Mouse (Mus musculus) intestine, embryonic 14.5 days (tissue): ENCODE data around the gene Gsdma3. TPM values are rescaled to one million over a fixed set of nuclear protein-coding genes. Genes with fewer than 3 reads are reported as not detected.
"Not testable (repeated sequence)": the region's sequence is repeated elsewhere in the genome, so short reads cannot be mapped to it uniquely, and the experiment has no call there.

Experiments used
- ATAC-seq: fragments of 200-750 bp; cut with Nextera tagmentation; replicated peaks from 2 replicates; pipeline ENCODE4 v1.8.0; 2017; ENCODE audit warnings: low read depth, moderate number of reproducible peaks, moderate TSS enrichment, moderate library complexity; ENCODE audit not compliant: low FRiP score, low TSS enrichment
- DNase-seq: peaks from one replicate; pipeline ENCODE4 v3.0.0-alpha.2; 2018; ENCODE audit warnings: low spot score
- H3K27ac ChIP-seq: fragments of 300-500 bp; sonication (generic); 2 replicates; pipeline ENCODE4 v1.5.1; 2014; ENCODE audit warnings: low read depth, mild to moderate bottlenecking, control low read depth
- H3K27me3 ChIP-seq: fragments of 300-500 bp; sonication (generic); replicated peaks from 2 replicates; pipeline ENCODE4 v1.6.1; 2014; ENCODE audit warnings: low read length, control low read depth; ENCODE audit not compliant: control insufficient read depth, insufficient read depth
- H3K36me3 ChIP-seq: fragments of 300-500 bp; sonication (generic); 2 replicates; pipeline ENCODE4 v1.6.1; 2014; ENCODE audit warnings: low read length, control low read depth; ENCODE audit not compliant: control insufficient read depth, insufficient read depth
- H3K4me1 ChIP-seq: fragments of 300-500 bp; sonication (generic); replicated peaks from 2 replicates; pipeline ENCODE4 v1.6.1; 2014; ENCODE audit warnings: low read length, control low read depth, mixed read lengths; ENCODE audit not compliant: control insufficient read depth, insufficient read depth
- H3K4me2 ChIP-seq: fragments of 300-500 bp; sonication (generic); 2 replicates; pipeline ENCODE4 v1.6.1; 2014; ENCODE audit warnings: low read length
- H3K4me3 ChIP-seq: fragments of 300-500 bp; sonication (generic); 2 replicates; pipeline ENCODE4 v1.5.1; 2014; ENCODE audit warnings: low read depth, low read length, control low read depth, mixed read lengths
- H3K9ac ChIP-seq: fragments of 300-500 bp; sonication (generic); 2 replicates; pipeline ENCODE4 v1.6.1; 2014; ENCODE audit warnings: mild to moderate bottlenecking, low read length
- H3K9me3 ChIP-seq: fragments of 300-500 bp; sonication (generic); 2 replicates; pipeline ENCODE4 v1.6.1; 2016; ENCODE audit warnings: low read length, control low read depth; ENCODE audit not compliant: control insufficient read depth
- WGBS: fragments of 180-500 bp; shearing (Covaris S2); extraction: QIAGEN DNeasy Blood & Tissue Kit; methylation state at CpG from one replicate; pipeline ENCODE4 v1.1.7; 2014; 5-methylcytosine and 5-hydroxymethylcytosine counted together
- polyA plus RNA-seq: library from polyadenylated mRNA; unstranded; fragments of >200 nt; fragmentation: Nextera tagmentation; extraction: Ambion mirVana; gene quantifications from 2 replicates; pipeline ENCODE4 v1.2.1, GENCODE M21; 2014

Gsdma3 gene
- polyA plus RNA-seq, 1 experiment from 2014 or later: not detected

GRCm38 (mm10) chr11:98668984-98669383, 42.8 kb downstream of the Gsdma3 start:
- no peak for ATAC-seq
- Histone ChIP-seq H3K4me2 (no peak overlapping the region), H3K4me1 (0 out of 2 replicates have a peak, but pooled peaks cover 3% of the 10 kb centered on the region), H3K27me3 (peaks cover 13% of the 10 kb centered on the region), H3K9me3 (no peaks in the 10 kb centered on the region), H3K27ac (no peak overlapping the region), H3K4me3 (no peak overlapping the region), H3K36me3 (no peaks in the 10 kb centered on the region), H3K9ac (no peak overlapping the region)
- WGBS: 38% methylated on average over 2 of the region's 2 CpGs
- DNase-seq: no peak

GRCm38 (mm10) chr11:98671284-98671815, 45.2 kb downstream of the Gsdma3 start:
- 61% methylated on average over 3 of the region's 3 CpGs for WGBS

GRCm38 (mm10) chr11:98671857-98672256, 45.7 kb downstream of the Gsdma3 start:
- Histone ChIP-seq H3K9me3 (no peaks in the 10 kb centered on the region), H3K4me3 (no peak overlapping the region), H3K27ac (no peak overlapping the region), H3K27me3 (peaks cover 13% of the 10 kb centered on the region), H3K4me1 (no peaks in the 10 kb centered on the region), H3K36me3 (no peaks in the 10 kb centered on the region), H3K4me2 (no peak overlapping the region), H3K9ac (no peak overlapping the region)
- DNase-seq (no peak), ATAC-seq (no peak)
- 63% methylated on average over 5 of the region's 5 CpGs for WGBS

More at GRCm38 (mm10) chr11:98671284-98671815, 45.2 kb downstream of the Gsdma3 start:
- ATAC-seq (no peak), DNase-seq (no peak)
- Histone ChIP-seq H3K4me3 (no peak overlapping the region), H3K27me3 (peaks cover 13% of the 10 kb centered on the region), H3K36me3 (no peaks in the 10 kb centered on the region), H3K9me3 (no peaks in the 10 kb centered on the region), H3K27ac (no peak overlapping the region), H3K9ac (no peak overlapping the region), H3K4me2 (no peak overlapping the region), H3K4me1 (no peaks in the 10 kb centered on the region)

GRCm38 (mm10) chr11:98672482-98672881, 46.3 kb downstream of the Gsdma3 start:
- H3K27ac ChIP-seq: no peak overlapping the region
- no peaks in the 10 kb centered on the region for H3K9me3 ChIP-seq
- H3K9ac ChIP-seq: no peak overlapping the region
- ATAC-seq (no peak), DNase-seq (no peak)
- peaks cover 9% of the 10 kb centered on the region for H3K27me3 ChIP-seq
- no peak overlapping the region for H3K4me3 ChIP-seq
- H3K4me2 ChIP-seq: no peak overlapping the region
- no peaks in the 10 kb centered on the region for H3K4me1 ChIP-seq
- no peaks in the 10 kb centered on the region for H3K36me3 ChIP-seq
- WGBS: 86% methylated on average over 5 of the region's 5 CpGs

- H3K9ac ChIP-seq, H3K36me3 ChIP-seq, H3K4me2 ChIP-seq, H3K4me3 ChIP-seq, ATAC-seq, H3K27me3 ChIP-seq, H3K4me1 ChIP-seq, H3K9me3 ChIP-seq, H3K27ac ChIP-seq: not testable (repeated sequence)
- 10% methylated on average over 6 of the region's 7 CpGs for WGBS
- DNase-seq: peak; percentile 75
These were observed 47.0 kb downstream of the Gsdma3 start for GRCm38 (mm10) chr11:98673136-98673535.

GRCm38 (mm10) chr11:98675829-98676363, 49.7 kb downstream of the Gsdma3 start:
- WGBS: 24% methylated on average over 7 of the region's 7 CpGs
- DNase-seq (no peak), ATAC-seq (no peak)
- no peak overlapping the region for H3K27ac ChIP-seq
- H3K9ac ChIP-seq: no peak overlapping the region
- H3K4me2 ChIP-seq: no peak overlapping the region
- 0 out of 2 replicates have a peak, but pooled peaks cover 2% of the 10 kb centered on the region for H3K4me1 ChIP-seq
- H3K27me3 ChIP-seq: no peaks in the 10 kb centered on the region
- H3K9me3 ChIP-seq: no peaks in the 10 kb centered on the region
- H3K4me3 ChIP-seq: no peak overlapping the region
- H3K36me3 ChIP-seq: no peaks in the 10 kb centered on the region

- no peaks in the 10 kb centered on the region; the same call in 1 of the 2 replicates for H3K36me3 ChIP-seq
- H3K27ac ChIP-seq: no peak overlapping the region
- H3K27me3 ChIP-seq: no peaks in the 10 kb centered on the region
- no peak for ATAC-seq
- no peaks in the 10 kb centered on the region for H3K9me3 ChIP-seq
- H3K9ac ChIP-seq: no peak overlapping the region
- no peak overlapping the region for H3K4me3 ChIP-seq
- peaks cover 16% of the 10 kb centered on the region for H3K4me1 ChIP-seq
- H3K4me2 ChIP-seq: no peak overlapping the region
- DNase-seq: no peak
- WGBS: 97% methylated on average over 1 of the region's 1 CpGs
These were observed 53.9 kb downstream of the Gsdma3 start for GRCm38 (mm10) chr11:98680023-98680422.

GRCm38 (mm10) chr11:98680595-98680994, 54.4 kb downstream of the Gsdma3 start:
- H3K9ac ChIP-seq, H3K27ac ChIP-seq, DNase-seq, H3K4me3 ChIP-seq, H3K9me3 ChIP-seq, H3K27me3 ChIP-seq, H3K4me2 ChIP-seq, ATAC-seq, H3K36me3 ChIP-seq: not testable (repeated sequence)
- 81% methylated on average over 4 of the region's 4 CpGs for WGBS
- peaks cover 16% of the 10 kb centered on the region for H3K4me1 ChIP-seq

- H3K36me3 ChIP-seq: peaks cover 12% of the 10 kb centered on the region
- H3K4me2 ChIP-seq: peak overlapping the region; percentile 59
- no peaks in the 10 kb centered on the region for H3K9me3 ChIP-seq
- no peak overlapping the region for H3K9ac ChIP-seq
- WGBS: 80% methylated on average over 4 of the region's 4 CpGs
- no peak overlapping the region for H3K27ac ChIP-seq
- peaks cover 16% of the 10 kb centered on the region for H3K4me1 ChIP-seq
- no peak for DNase-seq
- H3K4me3 ChIP-seq: no peak overlapping the region
- no peaks in the 10 kb centered on the region for H3K27me3 ChIP-seq
- ATAC-seq: no peak
These were observed 55.0 kb downstream of the Gsdma3 start for GRCm38 (mm10) chr11:98681186-98681585.
